Mouse (Mus musculus) testis, adult 2 months (tissue): ENCODE measurements around the gene Foxo3. TPM values are rescaled to one million over a fixed set of nuclear protein-coding genes. Genes with fewer than 3 reads are reported as not detected.

Source experiments
- H3K27ac ChIP-seq: fragments of 200-500 bp; 2 replicates; pipeline ENCODE4 v1.5.1; 2012; ENCODE audit warnings: low read depth, low read length; ENCODE audit not compliant: control insufficient read depth, insufficient read depth
- H3K27me3 ChIP-seq: fragments of 200-500 bp; 2 replicates; pipeline ENCODE4 v1.6.1; 2012; ENCODE audit warnings: mild to moderate bottlenecking, low read length, moderate library complexity; ENCODE audit not compliant: control insufficient read depth, insufficient read depth
- H3K36me3 ChIP-seq: fragments of 200-500 bp; 2 replicates; pipeline ENCODE4 v1.6.1; 2012; ENCODE audit warnings: mild to moderate bottlenecking, low read length; ENCODE audit not compliant: control insufficient read depth, insufficient read depth
- H3K4me1 ChIP-seq: fragments of 200-500 bp; 2 replicates; pipeline ENCODE4 v1.6.1; 2012; ENCODE audit warnings: low read length; ENCODE audit not compliant: control insufficient read depth, insufficient read depth
- H3K4me3 ChIP-seq: fragments of 200-500 bp; 2 replicates; pipeline ENCODE4 v1.5.1; 2012; ENCODE audit warnings: low read depth, mild to moderate bottlenecking, low read length, moderate library complexity, mixed read lengths; ENCODE audit not compliant: control insufficient read depth
- CTCF ChIP-seq: fragments of 200-500 bp; IDR thresholded peaks from 2 replicates; pipeline ENCODE4 v1.5.1; 2012; ENCODE audit warnings: low read depth, mild to moderate bottlenecking, inconsistent platforms, low read length, moderate library complexity; ENCODE audit not compliant: control insufficient read depth, insufficient read depth, insufficient replicate concordance
- POLR2A ChIP-seq: fragments of 200-500 bp; IDR thresholded peaks from 2 replicates; pipeline ENCODE4 v1.6.1; 2012; ENCODE audit warnings: low read depth, mild to moderate bottlenecking, inconsistent platforms, low read length, moderate library complexity; ENCODE audit not compliant: control insufficient read depth
- polyA plus RNA-seq: library from polyadenylated mRNA; depleted of rRNA; stranded (reverse); fragments of >200 nt; gene quantifications from 2 replicates; pipeline ENCODE4 v1.2.3, GENCODE M21; 2012

Foxo3 gene
- polyA plus RNA-seq, 1 experiment, result 9.8 TPM

GRCm38 (mm10) chr10:42221136-42221891 lies 55.2 kb downstream of the Foxo3 start:
- Histone ChIP-seq H3K27ac (no peak overlapping the region), H3K36me3 (no peaks in the 10 kb centered on the region), H3K4me1 (peaks cover 2% of the 10 kb centered on the region; the same call in 1 of the 2 replicates), H3K27me3 (no peaks in the 10 kb centered on the region), H3K4me3 (no peak overlapping the region)
- no peak for TF ChIP-seq POLR2A
- no peak for TF ChIP-seq CTCF

GRCm38 (mm10) chr10:42220418-42220952 lies 56.1 kb downstream of the Foxo3 start:
- H3K27ac ChIP-seq, result no peak overlapping the region

GRCm38 (mm10) chr10:42211407-42211806 lies 65.1 kb downstream of the Foxo3 start:
- Histone ChIP-seq H3K4me1 (0 out of 2 replicates have a peak, but pooled peaks cover 2% of the 10 kb centered on the region), H3K27me3 (no peaks in the 10 kb centered on the region), H3K36me3 (no peaks in the 10 kb centered on the region), H3K27ac (no peak overlapping the region), H3K4me3 (no peak overlapping the region)
- TF ChIP-seq POLR2A (no peak), CTCF (no peak)

More at GRCm38 (mm10) chr10:42220418-42220952, 56.1 kb downstream of the Foxo3 start:
- H3K36me3 ChIP-seq, result no peaks in the 10 kb centered on the region
- no peak overlapping the region for H3K4me3 ChIP-seq
- H3K4me1 ChIP-seq, result no peaks in the 10 kb centered on the region; the same call in 1 of the 2 replicates
- no peaks in the 10 kb centered on the region for H3K27me3 ChIP-seq
- no peak for TF ChIP-seq CTCF
- no peak for TF ChIP-seq POLR2A

- Histone ChIP-seq H3K4me1 (0 out of 2 replicates have a peak, but pooled peaks cover 2% of the 10 kb centered on the region), H3K27me3 (no peaks in the 10 kb centered on the region), H3K4me3 (no peak overlapping the region), H3K27ac (no peak overlapping the region), H3K36me3 (no peaks in the 10 kb centered on the region)
- no peak for TF ChIP-seq POLR2A
- no peak for TF ChIP-seq CTCF
Measured at GRCm38 (mm10) chr10:42210641-42211040, 65.9 kb downstream of the Foxo3 start.

- no peak overlapping the region for H3K4me3 ChIP-seq
- H3K36me3 ChIP-seq, result no peaks in the 10 kb centered on the region
- no peak for TF ChIP-seq POLR2A
- TF ChIP-seq CTCF, result no peak
- H3K4me1 ChIP-seq, result 0 out of 2 replicates have a peak, but pooled peaks cover 2% of the 10 kb centered on the region
- no peak overlapping the region for H3K27ac ChIP-seq
- H3K27me3 ChIP-seq, result no peaks in the 10 kb centered on the region
Measured at GRCm38 (mm10) chr10:42209809-42210208, 66.7 kb downstream of the Foxo3 start.

- H3K27ac ChIP-seq, result no peak overlapping the region
- peaks cover 5% of the 10 kb centered on the region for H3K4me1 ChIP-seq
- no peaks in the 10 kb centered on the region for H3K27me3 ChIP-seq
- H3K4me3 ChIP-seq, result no peak overlapping the region
- TF ChIP-seq CTCF (no peak), POLR2A (no peak)
- H3K36me3 ChIP-seq, result no peaks in the 10 kb centered on the region
Measured at GRCm38 (mm10) chr10:42207612-42208011, 68.9 kb downstream of the Foxo3 start.

- peak overlapping the region; percentile 59; the same call in 1 of the 2 replicates for H3K27ac ChIP-seq
- no peak overlapping the region for H3K4me3 ChIP-seq
- TF ChIP-seq POLR2A, result no peak
- TF ChIP-seq CTCF, result no peak
- H3K27me3 ChIP-seq, result no peaks in the 10 kb centered on the region
- peaks cover 5% of the 10 kb centered on the region for H3K4me1 ChIP-seq
- H3K36me3 ChIP-seq, result no peaks in the 10 kb centered on the region
Measured at GRCm38 (mm10) chr10:42204768-42205412, 71.7 kb downstream of the Foxo3 start.
